Mouse (Mus musculus) stomach, postnatal 0 days (tissue): Measurements from ENCODE around the gene Mrpl49. TPM values are rescaled to one million over a fixed set of nuclear protein-coding genes. Genes with fewer than 3 reads are reported as not detected.
A peak's percentile ranks its signal among the peaks of the same experiment; 100 is the strongest.

Source experiments
- ATAC-seq: fragments of 200-750 bp; cut with Nextera tagmentation; 2 replicates; pipeline ENCODE4 v1.8.0; 2017; ENCODE audit not compliant: low FRiP score, low TSS enrichment
- DNase-seq: peaks from one replicate; pipeline ENCODE4 v3.0.0-alpha.2; 2016; ENCODE audit warnings: low spot score
- H3K27ac ChIP-seq: fragments of 300-500 bp; sonication (generic); replicated peaks from 2 replicates; pipeline ENCODE4 v1.5.1; 2014; ENCODE audit warnings: mild to moderate bottlenecking, control low read depth
- H3K27me3 ChIP-seq: fragments of 300-500 bp; sonication (generic); 2 replicates; pipeline ENCODE4 v1.6.1; 2014; ENCODE audit warnings: low read length; ENCODE audit not compliant: control insufficient read depth, insufficient read depth
- H3K36me3 ChIP-seq: fragments of 300-500 bp; sonication (generic); 2 replicates; pipeline ENCODE4 v1.6.1; 2014; ENCODE audit warnings: low read length, mixed read lengths; ENCODE audit not compliant: control insufficient read depth, insufficient read depth
- H3K4me1 ChIP-seq: fragments of 300-500 bp; sonication (generic); replicated peaks from 2 replicates; pipeline ENCODE4 v1.6.1; 2014; ENCODE audit warnings: antibody characterized with exemption; ENCODE audit not compliant: control insufficient read depth, insufficient read depth
- H3K4me2 ChIP-seq: fragments of 300-500 bp; sonication (generic); replicated peaks from 2 replicates; pipeline ENCODE4 v1.6.1; 2014; ENCODE audit warnings: low read depth, mild to moderate bottlenecking, control low read depth, moderate library complexity
- H3K4me3 ChIP-seq: fragments of 300-500 bp; sonication (generic); 2 replicates; pipeline ENCODE4 v1.5.1; 2014; ENCODE audit warnings: low read depth, low read length, control low read depth
- H3K9ac ChIP-seq: fragments of 300-500 bp; sonication (generic); 2 replicates; pipeline ENCODE4 v1.6.1; 2014; ENCODE audit warnings: mild to moderate bottlenecking, low read length, control low read depth, mixed read lengths
- H3K9me3 ChIP-seq: fragments of 300-500 bp; sonication (generic); 2 replicates; pipeline ENCODE4 v1.6.1; 2016; ENCODE audit warnings: low read length; ENCODE audit not compliant: control insufficient read depth
- CTCF ChIP-seq: IDR thresholded peaks from 2 replicates; pipeline ENCODE4 v1.5.1; 2016; ENCODE audit warnings: antibody characterized with exemption, low read depth, mild to moderate bottlenecking, moderate library complexity
- EP300 ChIP-seq: optimal IDR thresholded peaks from 2 replicates; pipeline ENCODE3; 2016; ENCODE audit warnings: antibody characterized with exemption
- WGBS: fragments of 180-500 bp; shearing (Covaris S2); extraction: QIAGEN DNeasy Blood & Tissue Kit; methylation state at CpG from one replicate; pipeline ENCODE4 v1.1.7; 2014; 5-methylcytosine and 5-hydroxymethylcytosine counted together
- microRNA-seq: library from miRNA; unstranded; fragments of <30 nt; microRNA quantifications from one replicate; pipeline ENCODE4, GENCODE M21; 2016
- polyA plus RNA-seq: library from polyadenylated mRNA; unstranded; fragments of >200 nt; fragmentation: Nextera tagmentation; extraction: Ambion mirVana; gene quantifications from 2 replicates; pipeline ENCODE4 v1.2.1, GENCODE M21; 2015

Mrpl49 gene
- polyA plus RNA-seq, 1 experiment from 2014 or later, result 35.0 TPM

DNA sequence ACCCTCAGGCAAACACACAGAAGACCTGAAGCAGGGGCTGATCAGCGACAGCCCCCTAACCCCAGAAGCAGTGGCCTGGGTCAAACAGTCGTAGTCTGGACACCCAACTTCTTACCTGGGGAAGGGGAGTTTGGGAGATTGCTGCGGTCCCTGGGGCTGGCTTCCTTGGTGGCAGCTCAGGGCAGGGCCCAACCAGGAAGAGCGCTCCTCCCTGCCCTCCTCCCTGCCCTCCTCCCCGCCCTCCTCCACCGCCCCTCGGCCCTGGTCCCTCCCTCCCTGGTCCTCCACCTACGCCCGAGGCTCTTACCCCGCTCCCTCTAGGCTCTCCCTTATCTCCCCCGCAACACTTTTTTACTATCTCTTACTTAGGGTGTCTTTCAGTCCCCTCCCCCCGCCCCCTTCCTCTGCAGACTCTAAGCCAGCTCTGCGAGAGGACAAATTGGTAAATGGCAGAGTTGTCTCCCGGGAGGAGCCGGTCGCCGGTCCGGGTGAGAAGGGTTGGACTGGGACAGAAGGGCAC is 42.5 kb downstream of the Mrpl49 start:
- WGBS, result 2% methylated on average over 15 of the region's 18 CpGs
- peak; percentile 76 for ATAC-seq
- TF ChIP-seq EP300 (no peak), CTCF (no peak)

GRCm38 (mm10) chr19:6013691-6014090 is 43.9 kb downstream of the Mrpl49 start:
- Histone ChIP-seq H3K4me2 (peak overlapping the region; percentile 92), H3K4me3 (no peak overlapping the region)

More for the DNA sequence above, 42.5 kb downstream of the Mrpl49 start:
- H3K9ac ChIP-seq, result peak overlapping the region; percentile 70
- no peaks in the 10 kb centered on the region for H3K9me3 ChIP-seq
- peak overlapping the region; percentile 63 for H3K4me3 ChIP-seq
- H3K36me3 ChIP-seq, result no peaks in the 10 kb centered on the region; the same call in 1 of the 2 replicates
- H3K4me1 ChIP-seq, result no peaks in the 10 kb centered on the region
- DNase-seq, result peak; percentile 79
- peak overlapping the region; percentile 77 for H3K27ac ChIP-seq
- H3K27me3 ChIP-seq, result no peaks in the 10 kb centered on the region
- H3K4me2 ChIP-seq, result peak overlapping the region; percentile 92

GRCm38 (mm10) chr19:6009137-6009536 is 48.4 kb downstream of the Mrpl49 start:
- Histone ChIP-seq H3K9me3 (no peaks in the 10 kb centered on the region), H3K4me1 (no peaks in the 10 kb centered on the region), H3K4me2 (no peak overlapping the region), H3K4me3 (no peak overlapping the region), H3K27me3 (no peaks in the 10 kb centered on the region), H3K36me3 (peaks cover 6% of the 10 kb centered on the region; the same call in 1 of the 2 replicates), H3K27ac (no peak overlapping the region), H3K9ac (no peak overlapping the region)
- WGBS, result 82% methylated on average over 8 of the region's 8 CpGs
- ATAC-seq (no peak), DNase-seq (no peak)
- no peak for TF ChIP-seq CTCF
- TF ChIP-seq EP300, result no peak

More at GRCm38 (mm10) chr19:6013691-6014090, 43.9 kb downstream of the Mrpl49 start:
- no peaks in the 10 kb centered on the region for H3K4me1 ChIP-seq
- no peaks in the 10 kb centered on the region for H3K9me3 ChIP-seq
- DNase-seq, result no peak
- TF ChIP-seq EP300 (no peak), CTCF (no peak)
- no peak for ATAC-seq
- 76% methylated on average over 10 of the region's 10 CpGs for WGBS
- H3K9ac ChIP-seq, result no peak overlapping the region
- H3K27me3 ChIP-seq, result no peaks in the 10 kb centered on the region
- H3K36me3 ChIP-seq, result no peaks in the 10 kb centered on the region; the same call in 1 of the 2 replicates
- H3K27ac ChIP-seq, result no peak overlapping the region

DNA sequence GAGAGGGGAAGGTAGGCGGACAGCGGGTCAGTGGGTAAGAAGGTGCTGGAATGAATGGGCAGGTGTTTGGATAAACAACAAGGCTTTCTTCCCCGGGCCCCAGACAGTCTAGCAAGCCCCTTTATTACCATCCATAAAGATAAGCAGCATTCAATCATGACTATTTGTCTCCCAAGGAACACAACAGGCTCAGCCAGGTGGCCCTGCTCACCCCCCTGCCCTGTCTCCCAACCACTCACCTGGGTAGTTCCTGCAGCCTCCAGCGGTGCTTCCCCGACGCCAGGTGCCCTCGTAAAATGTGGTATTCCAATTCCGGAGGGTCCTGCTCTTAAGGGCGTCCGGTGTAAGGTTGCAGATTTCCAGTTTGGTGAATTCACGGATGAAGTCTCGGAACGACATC is 50.6 kb downstream of the Mrpl49 start:
- ATAC-seq (no peak), DNase-seq (no peak)
- Histone ChIP-seq H3K9me3 (no peaks in the 10 kb centered on the region), H3K9ac (no peak overlapping the region), H3K36me3 (peaks cover 6% of the 10 kb centered on the region; the same call in 1 of the 2 replicates), H3K27me3 (no peaks in the 10 kb centered on the region), H3K4me3 (no peak overlapping the region), H3K4me1 (no peaks in the 10 kb centered on the region), H3K4me2 (no peak overlapping the region), H3K27ac (no peak overlapping the region)
- 75% methylated on average over 13 of the region's 13 CpGs for WGBS
- TF ChIP-seq CTCF (no peak), EP300 (no peak)

GRCm38 (mm10) chr19:6005541-6005940 is 52.0 kb downstream of the Mrpl49 start:
- Histone ChIP-seq H3K36me3 (peaks cover 6% of the 10 kb centered on the region; the same call in 1 of the 2 replicates), H3K4me2 (no peak overlapping the region), H3K9me3 (no peaks in the 10 kb centered on the region), H3K27me3 (no peaks in the 10 kb centered on the region), H3K4me1 (no peaks in the 10 kb centered on the region), H3K4me3 (no peak overlapping the region), H3K27ac (no peak overlapping the region), H3K9ac (no peak overlapping the region)
- DNase-seq (no peak), ATAC-seq (no peak)
- TF ChIP-seq EP300 (no peak), CTCF (no peak)
- WGBS, result 45% methylated on average over 11 of the region's 11 CpGs

Small RNA genes lying within 50 kb of the gene (microRNA-seq; reads per million reads assigned to microRNA genes)
- 1.9 reads per million for gene Mir6988

Other genes with a start within 250 kb of the Mrpl49 start
- gene Frmd8, start 182.5 kb downstream of the Mrpl49 start, polyA plus RNA-seq, result 13.8 and 18.8 TPM in 2 replicates
- gene Slc25a45, start 180.0 kb downstream of the Mrpl49 start, polyA plus RNA-seq, result 2.9 and 3.2 TPM in 2 replicates
- gene Tigd3, start 163.6 kb downstream of the Mrpl49 start, polyA plus RNA-seq, result 0.77 and 1.0 TPM in 2 replicates
- gene Dpf2, start 144.8 kb downstream of the Mrpl49 start, polyA plus RNA-seq, result 47.0 and 54.9 TPM in 2 replicates
- gene Cdc42ep2, start 133.0 kb downstream of the Mrpl49 start, polyA plus RNA-seq, result 7.9 and 8.1 TPM in 2 replicates
- gene Pola2, start 93.6 kb downstream of the Mrpl49 start, polyA plus RNA-seq, result 20.4 and 21.2 TPM in 2 replicates
- gene Slc22a20, start 71.6 kb downstream of the Mrpl49 start, polyA plus RNA-seq, result not detected in 2 replicates
- 21.2 and 21.4 TPM in 2 replicates for gene Capn1, start 41.9 kb downstream of the Mrpl49 start, polyA plus RNA-seq
- 18.5 and 21.1 TPM in 2 replicates for gene Syvn1, start 11.2 kb downstream of the Mrpl49 start, polyA plus RNA-seq
- gene Fau, start 59 bp upstream of the Mrpl49 start, polyA plus RNA-seq, result 818 and 857 TPM in 2 replicates
- gene Znhit2, start 3.4 kb upstream of the Mrpl49 start, polyA plus RNA-seq, result 31.8 and 33.2 TPM in 2 replicates
- gene Tm7sf2, start 10.6 kb upstream of the Mrpl49 start, polyA plus RNA-seq, result 17.9 and 19.7 TPM in 2 replicates
- 43.2 and 48.9 TPM in 2 replicates for gene Vps51, start 19.4 kb upstream of the Mrpl49 start, polyA plus RNA-seq
- gene Tmem262, start 22.2 kb upstream of the Mrpl49 start, polyA plus RNA-seq, result not detected in 2 replicates
- 0.52 and 1.0 TPM in 2 replicates for gene Gm28374, start 24.5 kb upstream of the Mrpl49 start, polyA plus RNA-seq
- 58.4 and 62.5 TPM in 2 replicates for gene Zfpl1, start 27.2 kb upstream of the Mrpl49 start, polyA plus RNA-seq
- 7.9 and 8.1 TPM in 2 replicates for gene Cdca5, start 27.2 kb upstream of the Mrpl49 start, polyA plus RNA-seq
- not detected in 2 replicates for gene AC131692.1, start 36.6 kb upstream of the Mrpl49 start, polyA plus RNA-seq
- gene Naaladl1, start 48.0 kb upstream of the Mrpl49 start, polyA plus RNA-seq, result 0.05 and 0.07 TPM in 2 replicates
- 26.8 and 29.4 TPM in 2 replicates for gene Sac3d1, start 60.9 kb upstream of the Mrpl49 start, polyA plus RNA-seq
- 24.7 and 25.0 TPM in 2 replicates for gene Snx15, start 70.5 kb upstream of the Mrpl49 start, polyA plus RNA-seq
- 0.49 and 0.52 TPM in 2 replicates for gene Batf2, start 83.2 kb upstream of the Mrpl49 start, polyA plus RNA-seq
- gene Arl2, start 83.8 kb upstream of the Mrpl49 start, polyA plus RNA-seq, result 74.0 and 77.2 TPM in 2 replicates
- gene Majin, start 126.6 kb upstream of the Mrpl49 start, polyA plus RNA-seq, result 0.11 TPM in 1 of 2 replicates, not detected in the other
- gene Gpha2, start 168.6 kb upstream of the Mrpl49 start, polyA plus RNA-seq, result 0.17 and 0.46 TPM in 2 replicates
- 14.7 and 15.0 TPM in 2 replicates for gene Ppp2r5b, start 178.1 kb upstream of the Mrpl49 start, polyA plus RNA-seq
- gene Atg2a, start 183.9 kb upstream of the Mrpl49 start, polyA plus RNA-seq, result 4.8 and 6.0 TPM in 2 replicates
- 62.0 and 63.8 TPM in 2 replicates for gene Ehd1, start 218.9 kb upstream of the Mrpl49 start, polyA plus RNA-seq
- 1.3 and 1.9 TPM in 2 replicates for gene Cdc42bpg, start 248.7 kb upstream of the Mrpl49 start, polyA plus RNA-seq